Mouse (Mus musculus) ZHBTc4 (cell line): ENCODE data around the gene Zfp607a.
"Not testable (repeated sequence)": the region's sequence is repeated elsewhere in the genome, so short reads cannot be mapped to it uniquely, and the experiment has no call there.

ENCODE experiments used
- DNase-seq: peaks from one replicate; pipeline ENCODE4 v3.0.0-alpha.2; 2011; ENCODE audit warnings: low read depth, low spot score

Gene Zfp607a

GRCm38 (mm10) chr7:27857227-27857626, at the start of gene Zfp607a:
Gene Zfp607a, plus strand, starts transcription at chr7:27857527.
- DNase-seq, result no peak

DNA sequence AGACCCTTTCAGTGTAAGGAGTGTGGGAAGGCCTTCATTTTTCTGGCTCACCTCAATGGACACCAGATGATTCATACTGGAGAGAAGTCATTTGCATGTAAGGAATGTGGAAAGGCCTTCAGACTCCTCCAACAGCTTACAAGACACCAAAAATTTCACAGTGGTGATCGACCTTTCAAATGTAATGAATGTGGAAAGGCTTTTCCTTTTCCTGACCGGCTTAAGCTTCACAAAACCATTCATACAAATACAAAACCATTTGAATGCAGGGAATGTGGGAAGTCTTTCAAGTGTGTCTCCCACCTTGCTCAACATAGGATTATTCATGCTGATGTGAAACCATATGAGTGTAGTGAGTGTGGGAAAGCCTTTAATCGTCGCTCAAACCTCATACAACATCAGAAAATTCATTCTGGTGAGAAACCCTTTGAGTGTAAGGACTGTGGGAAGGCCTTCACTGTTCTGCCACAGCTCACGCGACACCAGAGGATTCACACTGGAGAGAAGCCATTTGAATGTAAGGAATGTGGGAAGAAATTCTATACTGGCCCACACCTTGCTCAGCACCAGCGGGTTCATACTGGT, 38.7 kb upstream of the Zfp607a start:
- peak; percentile 84 for DNase-seq

DNA sequence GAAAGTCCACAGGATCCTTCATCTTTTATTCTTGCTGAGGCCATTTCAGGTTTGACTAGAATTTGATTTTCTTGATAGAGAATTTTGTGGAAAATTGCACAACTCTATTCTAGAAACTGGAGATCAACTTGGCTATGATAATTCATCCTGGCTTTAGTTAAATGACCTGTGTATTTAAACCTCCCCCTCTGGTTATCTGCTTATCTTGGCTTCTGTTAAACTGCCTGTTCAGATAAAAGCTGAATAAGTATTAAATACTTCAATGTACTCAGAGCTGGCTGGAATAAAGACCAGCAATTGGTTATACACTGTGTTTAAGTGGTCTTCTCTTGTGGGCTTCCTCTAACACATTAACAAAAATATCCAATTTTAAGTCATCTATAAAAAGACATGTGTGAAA, 34.7 kb upstream of the Zfp607a start:
- DNase-seq, result no peak

- no peak for DNase-seq
Measured at GRCm38 (mm10) chr7:27834131-27834530, 23.2 kb upstream of the Zfp607a start.

DNA sequence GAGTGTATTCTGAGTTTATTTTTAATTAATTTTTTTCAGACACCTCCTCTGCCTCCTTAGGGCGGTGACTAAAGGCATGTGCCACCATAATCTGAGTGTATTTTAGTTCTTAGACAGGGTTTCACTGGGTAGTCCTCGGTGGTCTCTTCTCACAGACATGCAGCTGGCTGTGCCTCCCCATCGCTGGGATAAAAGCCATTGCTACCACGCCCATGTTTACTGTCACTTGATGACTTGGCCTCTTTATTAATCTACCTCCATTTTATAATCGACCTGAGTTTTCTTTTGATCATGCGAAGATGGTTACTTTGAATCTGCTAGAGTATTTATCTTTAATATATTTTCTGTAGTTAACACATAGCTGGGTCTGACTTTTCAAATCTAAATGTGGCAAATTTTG, 19.4 kb upstream of the Zfp607a start:
- no peak for DNase-seq

GRCm38 (mm10) chr7:27838323-27839249, 18.7 kb upstream of the Zfp607a start, which contains the start of gene Zfp59:
Gene Zfp59, plus strand, starts transcription at chr7:27838607.
- DNase-seq, result peak; percentile 96

DNA sequence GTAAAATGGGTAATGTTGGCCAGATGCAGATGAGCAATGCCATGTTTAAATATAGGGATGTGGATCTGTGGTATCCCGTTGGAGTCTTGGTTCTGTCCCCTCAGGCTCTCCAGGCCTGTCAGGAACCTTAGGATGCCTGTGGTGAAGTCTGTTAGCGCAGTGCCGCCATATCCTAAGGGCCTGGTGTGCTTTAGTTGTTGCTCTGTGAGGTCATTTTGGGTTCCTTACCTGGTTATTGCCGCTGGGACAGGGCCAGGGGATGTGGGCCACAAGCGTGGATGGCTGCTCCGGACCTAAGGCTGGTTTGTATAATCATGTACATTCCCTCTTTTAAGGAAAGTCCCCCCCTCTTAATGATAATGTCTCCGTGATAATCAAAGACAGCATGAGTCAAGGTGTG, 17.7 kb upstream of the Zfp607a start:
- DNase-seq, result no peak

GRCm38 (mm10) chr7:27840104-27840503, 17.2 kb upstream of the Zfp607a start:
- peak; percentile 95 for DNase-seq

- DNase-seq, result no peak
Measured at GRCm38 (mm10) chr7:27859301-27860251, 2.2 kb downstream of the Zfp607a start.

- peak; percentile 65 for DNase-seq
Measured at GRCm38 (mm10) chr7:27860396-27861235, 3.3 kb downstream of the Zfp607a start.

- DNase-seq, result peak; percentile 53
Measured at GRCm38 (mm10) chr7:27862578-27862977, 5.3 kb downstream of the Zfp607a start.

- no peak for DNase-seq
Measured at GRCm38 (mm10) chr7:27881721-27882120, 24.4 kb downstream of the Zfp607a start.

DNA sequence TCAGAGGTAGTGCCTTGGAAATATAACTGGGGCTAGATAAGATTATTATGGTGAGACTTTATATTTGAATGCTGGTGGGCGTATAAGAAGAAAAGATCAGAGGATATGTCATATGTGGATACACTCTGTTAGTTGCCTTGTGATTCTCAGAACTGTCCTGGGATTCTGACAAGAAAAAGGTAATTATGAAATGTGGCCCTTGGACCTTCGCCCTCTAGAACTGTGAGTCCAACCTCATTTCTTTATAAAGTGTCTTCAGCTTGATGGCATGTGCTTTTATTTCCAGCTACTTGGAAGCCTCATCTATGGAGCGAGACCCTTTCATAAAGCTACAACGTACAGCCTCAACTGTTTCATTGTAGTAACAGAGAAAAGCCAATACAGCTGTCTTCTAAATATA, 43.3 kb downstream of the Zfp607a start:
- DNase-seq, result no peak

- no peak for DNase-seq
Measured at GRCm38 (mm10) chr7:27905061-27905848, 47.9 kb downstream of the Zfp607a start.

- peak; percentile 51 for DNase-seq
Measured at GRCm38 (mm10) chr7:27910952-27911351, 53.6 kb downstream of the Zfp607a start.

DNA sequence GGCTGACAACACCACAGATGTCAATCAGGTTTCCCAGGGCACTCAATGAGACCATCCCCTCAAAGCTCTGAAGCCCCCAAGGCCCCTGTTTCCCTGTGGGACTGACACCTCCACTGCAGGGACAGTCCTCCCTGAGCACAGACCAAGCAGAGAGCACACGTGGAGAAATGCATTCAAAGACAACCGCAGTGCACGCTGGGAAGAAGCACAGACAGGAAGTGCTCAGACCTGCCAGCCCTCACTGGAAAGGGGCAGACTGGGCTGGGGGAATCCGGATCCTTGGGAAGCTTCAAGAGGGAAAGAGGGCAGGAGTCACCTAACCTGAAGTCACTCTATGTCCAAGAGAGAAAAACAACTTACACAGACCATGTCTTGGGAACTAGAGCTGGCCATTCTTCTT, 69.7 kb downstream of the Zfp607a start:
- not testable (repeated sequence) for DNase-seq

DNA sequence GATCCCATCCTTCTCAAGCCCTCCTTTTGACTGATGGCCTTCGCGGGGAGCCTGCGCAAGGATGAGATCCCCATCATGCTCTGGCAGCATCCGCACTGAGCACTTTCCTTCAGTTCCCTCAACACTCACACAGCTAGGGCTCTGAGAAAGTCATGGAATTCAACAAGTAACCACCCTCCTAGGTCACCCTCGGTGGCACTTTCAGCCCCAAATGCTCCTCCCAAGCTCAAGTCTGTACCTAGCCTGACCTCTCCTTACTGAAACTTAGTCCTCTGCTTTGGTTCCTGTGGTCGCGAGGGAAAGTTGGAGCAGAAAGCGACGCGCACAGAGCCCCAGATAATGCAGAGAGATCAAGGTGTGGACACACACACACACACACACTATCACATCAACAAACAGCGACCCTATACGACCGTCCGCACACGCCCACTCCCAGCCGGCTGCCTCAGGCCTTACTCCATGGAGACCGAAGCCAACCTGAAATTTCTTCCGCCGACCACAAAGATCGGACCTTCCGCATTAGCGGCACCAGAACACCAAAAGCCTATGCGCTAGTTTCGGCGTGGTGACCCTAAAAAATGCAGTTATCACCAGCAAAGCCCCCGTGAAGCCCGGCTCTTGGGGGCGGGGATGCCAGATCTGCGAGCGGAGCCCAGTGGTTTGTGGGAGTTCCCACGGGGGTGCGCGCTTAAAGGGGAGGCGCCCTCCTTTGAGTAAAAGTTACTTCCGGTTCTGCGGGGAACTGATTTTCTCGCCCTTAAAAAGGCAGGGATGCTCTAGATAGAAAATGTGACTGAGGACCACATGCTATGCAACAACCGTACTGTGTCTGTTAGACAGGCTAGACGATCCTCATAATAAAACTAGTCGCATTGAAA, 71.7 kb downstream of the Zfp607a start, which contains the start of gene Zfp974:
Zfp974 (minus strand) TSS at position 643 of the 878 bp plus-strand sequence.
- DNase-seq, result peak; percentile 75
